Mouse (Mus musculus) cerebellum, adult 11-12 months (tissue): ENCODE results near the gene Grk1.

Experiments
- DNase-seq: peaks from one replicate; pipeline ENCODE4 v3.0.0; 2022

The Grk1 gene

DNA sequence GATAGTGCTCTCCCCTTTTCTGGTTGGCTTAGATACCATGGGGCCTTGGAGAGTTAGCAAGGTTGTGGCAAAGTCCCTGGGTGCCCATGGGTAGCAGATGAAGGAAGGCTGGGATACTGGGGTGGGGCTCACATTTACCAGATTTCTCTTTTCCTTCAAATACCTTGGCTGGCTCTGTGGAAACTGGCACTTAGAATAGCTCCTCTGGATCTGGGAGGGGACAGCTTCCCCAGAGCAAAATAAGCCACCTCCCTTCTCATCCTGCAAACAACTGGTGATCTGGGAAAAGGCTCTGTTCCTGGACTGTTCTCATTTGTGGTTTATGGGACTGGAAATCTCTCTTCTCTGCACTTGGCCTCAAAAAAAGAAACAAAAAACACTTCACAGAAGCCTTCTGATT is 26.0 kb downstream of the Grk1 start:
- no peak for DNase-seq

DNA sequence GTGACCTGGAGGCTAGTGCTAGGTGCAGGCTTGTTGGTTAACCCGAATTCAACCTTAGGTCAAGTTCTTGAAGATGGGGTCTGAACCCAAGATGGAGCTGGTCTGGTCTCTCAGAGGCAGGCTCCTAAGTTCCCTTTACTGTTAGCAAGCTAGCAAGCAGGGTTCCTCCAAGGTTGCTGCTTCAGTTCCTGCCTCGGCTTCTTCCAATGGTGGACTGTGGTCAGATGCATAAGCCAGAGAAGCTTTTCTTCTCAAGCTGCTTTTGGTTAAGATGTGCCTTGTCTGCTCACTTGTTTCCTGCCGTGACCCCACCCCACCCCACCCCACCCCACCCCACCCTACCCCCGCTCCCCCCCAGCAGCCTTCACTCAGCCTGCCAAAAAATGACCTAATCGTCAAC is 28.2 kb downstream of the Grk1 start:
- DNase-seq = no peak

DNA sequence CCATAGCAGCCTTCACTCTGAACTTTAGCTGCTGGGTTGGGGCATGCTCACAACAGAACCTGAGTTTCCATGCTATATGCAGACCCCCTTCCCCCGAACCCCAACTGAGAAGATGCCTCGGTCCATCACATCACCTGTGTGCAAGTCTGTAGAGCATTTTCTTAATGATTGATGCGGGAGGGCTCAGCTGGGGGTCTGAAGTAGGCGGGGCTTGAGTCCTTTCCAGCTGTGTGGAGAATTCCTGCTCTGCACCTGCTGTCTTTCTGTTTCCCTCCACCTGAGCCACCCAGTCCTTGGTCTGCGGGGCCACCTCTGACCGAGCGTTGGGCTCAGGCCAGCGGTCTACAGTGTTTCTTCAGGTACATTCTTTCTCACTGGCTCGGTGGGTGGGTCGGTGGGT is 30.0 kb downstream of the Grk1 start, which contains the start of gene Tmem255b:
Gene Tmem255b, plus strand, starts transcription at position 301 of the 400 bp plus-strand sequence.
- no peak for DNase-seq

DNA sequence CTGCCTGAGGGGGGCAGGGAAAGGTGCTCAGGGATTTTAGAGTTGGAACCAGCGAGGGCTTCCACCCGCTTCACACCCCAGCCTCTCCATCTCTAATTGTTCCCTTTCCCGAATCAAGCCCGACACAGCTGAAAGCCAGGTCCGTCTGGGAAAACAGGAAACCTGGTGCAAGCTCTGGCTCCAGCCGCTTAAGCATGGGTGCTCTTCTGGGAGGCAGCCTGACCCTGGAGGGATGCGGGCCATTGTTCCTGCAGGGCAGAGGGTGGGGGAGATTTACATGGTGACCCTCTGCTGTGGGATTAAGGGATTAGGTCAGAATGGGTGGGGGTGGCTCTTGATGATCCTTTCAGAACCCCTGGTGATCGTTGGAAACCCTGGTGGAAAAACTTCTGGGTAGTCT is 31.2 kb downstream of the Grk1 start:
- DNase-seq = no peak

DNA sequence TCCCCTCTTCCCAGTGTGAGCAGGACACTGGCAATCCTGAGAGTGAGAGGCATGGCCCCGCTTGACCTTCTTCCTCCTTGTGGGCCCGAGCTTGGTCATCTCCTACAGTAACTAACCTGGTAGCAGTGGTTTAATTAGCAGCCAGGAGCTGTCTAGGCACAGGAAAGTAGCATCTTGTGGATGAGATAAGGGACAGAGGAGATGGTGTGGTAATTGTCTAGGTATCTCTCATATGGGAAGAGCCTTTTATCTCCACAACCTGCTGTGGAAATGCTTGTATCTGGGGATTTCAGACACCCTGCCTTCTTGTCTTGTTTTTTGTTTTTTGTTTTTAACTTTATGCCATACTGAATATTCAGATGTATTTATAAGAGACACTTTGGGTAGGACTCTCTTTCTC is 32.6 kb downstream of the Grk1 start:
- DNase-seq = no peak

DNA sequence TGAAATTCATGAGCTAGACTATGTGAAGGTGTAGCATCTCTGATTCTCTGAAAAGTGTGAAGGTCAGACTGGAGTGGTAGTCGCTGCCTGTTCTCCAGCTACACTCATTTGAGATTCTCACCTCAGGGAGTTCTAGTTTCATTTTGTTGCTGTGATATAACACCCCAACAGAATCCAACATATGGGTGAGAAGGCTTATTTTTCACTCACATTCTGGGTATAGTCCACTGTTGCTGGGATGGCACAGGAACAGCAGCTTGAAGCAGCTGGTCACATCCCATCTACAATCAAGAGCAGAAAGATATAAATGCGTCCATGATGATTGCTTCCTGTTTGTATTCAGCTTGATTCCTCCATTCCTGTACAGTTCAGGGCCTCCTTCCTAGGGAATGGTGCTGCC is 37.3 kb downstream of the Grk1 start:
- no peak for DNase-seq

DNA sequence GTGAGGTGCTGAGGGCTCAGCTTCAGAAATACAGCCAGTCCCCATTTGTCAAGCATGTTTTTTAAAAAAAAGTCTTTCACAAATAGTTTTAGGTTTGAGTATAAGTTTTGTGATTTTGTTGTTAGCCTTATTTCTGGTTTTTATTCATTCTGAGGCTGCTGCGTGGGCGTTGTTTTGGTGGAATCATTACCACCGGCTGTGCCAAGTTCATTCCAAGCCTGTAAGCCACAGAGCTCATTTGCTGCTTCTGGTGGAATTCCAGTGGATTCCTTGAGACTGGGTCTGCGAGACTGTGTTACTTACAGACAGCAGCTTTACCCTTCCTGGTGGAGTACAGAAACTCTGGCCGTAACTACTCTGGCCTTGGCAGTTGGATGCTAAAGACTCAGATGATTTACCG is 41.6 kb downstream of the Grk1 start:
- no peak for DNase-seq

DNA sequence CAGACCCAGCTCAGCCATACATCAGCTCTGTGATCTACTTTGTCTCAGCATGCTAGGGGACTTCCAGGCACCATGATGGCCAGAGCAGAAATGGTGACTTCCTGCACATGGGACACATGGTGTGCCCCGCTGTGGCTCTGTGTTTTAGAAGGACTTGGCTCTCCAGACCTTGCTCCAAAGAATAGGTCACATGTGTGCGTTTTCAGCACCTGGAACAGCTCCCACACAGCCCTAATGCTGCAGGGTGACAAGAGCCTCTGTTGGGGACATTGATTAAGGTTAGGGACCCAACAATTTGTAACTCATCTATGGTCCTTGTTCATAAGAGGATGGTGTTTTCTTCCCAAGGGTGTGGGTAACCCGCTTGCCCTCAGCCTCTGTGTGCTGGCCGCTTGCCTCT is 43.3 kb downstream of the Grk1 start:
- DNase-seq = no peak

DNA sequence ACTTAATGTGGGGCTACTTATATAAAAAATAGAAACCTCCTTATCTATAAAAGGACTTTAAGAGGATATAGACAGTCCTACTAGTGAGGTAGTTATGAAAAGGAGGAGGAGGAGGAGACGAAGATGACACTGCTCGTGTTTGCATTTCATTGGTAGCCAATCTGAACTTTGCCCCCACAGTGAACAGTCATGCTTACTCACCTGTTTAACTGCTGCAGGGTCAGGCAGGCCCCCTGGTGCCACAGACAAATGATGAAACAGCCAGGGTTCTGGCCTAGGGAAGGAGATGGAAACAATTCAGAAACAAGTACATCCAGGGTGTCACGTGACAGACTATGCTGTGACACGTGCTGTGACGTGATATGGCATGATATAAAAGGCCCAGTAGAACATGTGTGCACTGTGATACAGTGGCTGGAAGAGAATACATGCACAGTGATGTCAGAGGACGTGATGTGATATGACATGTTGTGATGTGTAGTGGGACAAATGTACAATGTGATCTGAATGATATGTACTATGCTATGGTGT is 46.9 kb downstream of the Grk1 start:
- DNase-seq = no peak

DNA sequence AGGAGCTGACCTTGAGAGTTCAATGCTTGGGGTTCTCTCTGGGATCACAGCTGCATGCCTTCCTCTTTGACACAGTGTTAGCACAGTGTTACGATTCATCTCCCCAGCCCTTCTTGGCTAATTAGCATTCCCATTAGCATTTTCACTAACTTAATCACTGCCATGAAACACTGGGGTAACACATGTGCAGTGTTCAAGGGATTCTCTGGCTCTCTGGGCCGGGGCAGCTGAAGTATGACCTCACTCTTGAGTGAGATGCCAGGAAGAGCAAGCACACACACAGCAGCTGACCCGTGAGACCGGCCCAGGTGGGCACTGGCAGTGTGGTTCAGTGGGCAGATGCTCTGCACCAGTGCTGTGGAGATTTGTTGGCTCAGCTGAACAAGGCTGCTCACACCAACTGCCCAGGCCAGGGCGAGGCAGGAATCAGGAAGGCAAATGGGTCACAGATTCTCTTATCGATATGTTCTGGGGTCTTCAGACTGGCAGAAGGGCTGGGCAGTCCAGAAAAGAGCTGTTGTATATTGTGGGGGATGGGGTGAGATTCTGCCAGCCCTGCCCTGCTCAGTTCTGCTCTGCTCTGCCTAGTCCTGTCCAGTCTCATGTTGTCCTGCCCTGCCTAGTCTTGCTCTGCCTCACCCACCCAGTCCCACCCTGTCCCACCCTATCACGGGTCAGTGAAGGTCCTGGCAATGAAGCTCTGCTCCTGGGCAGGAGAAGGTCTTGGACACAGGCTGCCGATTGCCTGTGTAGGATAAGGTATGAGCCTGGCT is 49.6 kb downstream of the Grk1 start:
- no peak for DNase-seq

DNA sequence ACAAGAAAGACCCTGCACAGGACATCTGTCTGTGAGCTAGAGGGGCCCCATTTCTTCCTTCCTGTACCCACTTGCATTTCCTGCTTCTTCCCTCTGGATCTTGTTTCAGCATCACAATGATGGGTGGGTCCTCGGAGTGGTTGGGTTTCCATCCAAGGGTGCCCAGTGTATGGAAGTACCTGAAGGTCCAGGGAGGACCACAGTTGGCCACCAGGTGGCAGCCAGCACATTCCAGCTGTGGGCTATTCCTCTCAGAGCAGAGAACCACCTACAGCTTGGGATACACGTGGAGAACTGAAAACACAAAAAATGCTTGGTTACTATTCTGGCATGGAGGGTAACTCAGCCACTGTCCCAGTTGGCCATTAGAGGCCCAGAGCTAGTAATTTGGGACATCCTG is 50.4 kb downstream of the Grk1 start:
- DNase-seq = no peak

DNA sequence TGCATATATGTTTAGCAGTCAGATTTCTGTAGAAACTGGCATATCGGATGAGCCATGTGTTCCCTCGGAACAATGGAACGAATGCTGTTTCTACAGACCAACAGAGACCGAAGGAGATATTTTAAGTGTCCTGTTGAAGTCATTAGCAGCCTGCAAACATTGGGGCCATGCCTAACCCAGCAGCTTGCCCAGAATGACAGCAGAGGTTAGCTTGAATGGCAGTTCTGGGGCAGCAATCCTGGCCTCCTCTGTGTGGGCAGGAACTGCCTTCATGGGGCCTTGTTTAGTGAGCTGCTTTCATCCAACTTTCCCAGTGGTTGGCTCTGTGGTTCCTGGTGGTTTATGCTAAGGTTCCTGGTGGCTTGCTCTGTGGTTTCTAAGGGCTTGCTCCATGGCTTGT is 54.5 kb downstream of the Grk1 start:
- DNase-seq = no peak

DNA sequence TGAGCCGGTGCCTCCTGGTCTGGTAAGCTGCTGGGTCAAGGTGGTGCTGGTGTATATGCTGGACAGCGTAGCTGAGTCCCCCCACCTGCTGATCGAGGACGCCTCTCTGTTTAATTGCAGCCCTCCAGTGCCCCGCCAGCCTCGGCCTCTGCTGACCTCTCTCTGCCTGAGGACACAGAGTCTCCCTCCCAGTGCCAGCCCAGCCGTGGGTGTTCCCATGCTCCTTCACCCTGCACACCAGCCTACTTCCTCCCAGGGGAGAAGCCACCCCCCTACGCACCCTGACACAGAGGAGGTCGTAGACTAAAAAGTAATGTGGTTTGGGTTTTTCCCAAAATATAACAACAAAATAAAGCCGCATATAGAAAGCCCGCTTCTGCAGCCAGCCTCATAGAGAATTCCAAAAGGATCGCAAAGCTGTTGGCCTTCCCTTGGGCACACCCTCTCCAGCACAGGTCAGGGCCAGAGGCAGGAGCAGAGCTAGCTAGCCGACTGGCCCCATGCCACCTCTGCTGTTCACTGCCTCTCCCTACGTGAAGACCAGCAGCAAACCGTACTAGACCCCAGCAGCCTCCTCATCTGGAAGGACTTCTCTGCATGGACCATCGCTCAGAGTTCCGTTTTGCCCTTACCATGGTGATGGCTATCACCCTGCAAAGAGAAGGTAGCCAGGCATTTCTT is 56.3 kb downstream of the Grk1 start:
- DNase-seq = no peak

DNA sequence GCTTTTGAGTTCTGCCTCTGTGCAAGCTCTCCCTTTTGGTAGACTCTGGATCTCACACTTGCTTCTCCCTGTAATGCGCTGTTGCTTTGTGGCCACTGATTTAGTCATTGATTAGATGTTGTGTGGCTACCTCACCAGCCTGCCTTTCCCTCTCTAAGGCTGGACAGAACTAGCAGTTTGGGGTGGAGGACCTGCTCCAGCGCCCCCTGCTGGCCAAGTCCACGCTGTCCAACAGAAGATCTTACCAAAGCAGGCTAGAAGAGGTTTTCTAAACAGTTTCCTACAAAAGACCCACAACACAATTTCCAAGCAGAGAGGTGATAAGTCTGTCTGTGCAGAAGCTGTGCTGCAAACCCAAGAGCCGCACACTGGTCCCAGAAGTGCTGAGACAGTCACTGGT is 57.0 kb downstream of the Grk1 start:
- DNase-seq = peak; percentile 52

DNA sequence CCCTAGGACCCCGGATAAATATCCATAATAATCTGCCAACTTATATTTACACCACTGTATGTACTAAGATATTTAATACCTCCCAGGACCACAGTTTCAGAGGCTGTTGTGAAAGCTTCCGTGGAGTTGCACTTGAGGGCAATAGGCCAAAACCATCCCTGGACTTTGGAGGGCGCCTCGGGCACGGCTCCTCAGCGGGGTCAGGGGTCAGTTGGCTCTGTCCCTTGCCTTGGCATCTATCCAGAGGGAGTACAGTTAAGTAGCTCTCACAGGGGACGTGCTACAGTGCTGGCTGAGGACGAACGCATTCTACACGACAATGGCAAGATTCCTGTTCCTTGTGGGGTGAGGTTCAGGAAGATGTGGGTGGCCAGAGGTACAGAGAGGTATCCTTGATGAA is 57.5 kb downstream of the Grk1 start:
- DNase-seq = no peak

DNA sequence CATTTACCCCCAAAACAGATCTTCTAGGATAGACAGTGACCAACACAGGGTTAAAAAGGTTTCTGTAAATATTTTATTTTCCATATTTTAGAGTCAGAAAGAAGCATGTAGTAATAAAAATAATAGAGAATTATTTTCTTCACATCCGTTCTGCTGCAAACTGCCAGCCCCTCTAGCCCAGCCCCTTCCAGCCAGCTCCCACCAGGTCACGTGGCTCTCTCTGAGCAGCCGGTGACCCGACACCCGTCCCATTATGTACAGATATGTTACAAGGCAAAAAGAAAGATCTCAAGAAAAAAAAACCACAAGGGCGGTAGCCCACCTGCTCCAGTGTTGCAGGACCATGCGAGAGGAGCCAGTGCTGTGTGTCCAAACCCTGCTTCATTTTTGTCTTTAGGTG is 60.4 kb downstream of the Grk1 start:
- DNase-seq = no peak

DNA sequence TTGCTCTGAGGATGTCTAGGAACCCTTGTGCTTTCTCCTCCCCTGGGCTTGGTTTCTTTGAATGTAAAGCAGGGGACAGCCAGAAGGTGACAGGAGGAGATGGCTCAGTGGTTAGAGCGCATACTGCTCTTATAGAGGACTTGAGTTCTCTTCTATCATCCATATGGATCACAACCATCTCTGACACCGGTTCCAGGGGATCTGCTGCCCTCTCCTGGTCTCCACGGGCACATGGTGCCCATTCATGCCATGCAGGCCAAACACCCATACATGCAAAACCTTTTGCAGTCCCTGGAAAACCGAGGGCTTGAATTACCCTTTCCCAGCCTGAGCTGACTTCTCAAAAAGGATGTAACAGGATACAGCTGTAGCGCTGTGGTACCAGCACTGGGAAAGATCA is 62.1 kb downstream of the Grk1 start:
- no peak for DNase-seq

DNA sequence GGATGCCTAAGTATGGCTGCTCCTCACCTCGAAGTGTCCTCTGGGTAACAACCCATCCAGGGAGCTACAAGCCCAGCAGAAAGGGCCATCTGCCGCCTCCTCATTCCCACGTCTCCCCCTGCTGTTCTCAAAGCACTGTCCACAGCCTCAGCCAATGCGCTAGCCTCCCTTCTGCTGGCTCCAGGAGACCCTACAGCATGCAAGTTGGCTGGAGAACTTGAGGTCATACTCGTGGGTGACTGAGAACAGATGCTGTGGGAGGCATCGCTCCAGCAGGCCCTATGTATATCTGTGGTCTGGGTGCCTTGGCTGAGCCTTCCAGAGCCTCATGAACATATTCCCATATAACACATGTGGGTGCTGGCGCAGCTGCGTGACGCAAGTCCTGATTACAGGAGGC is 63.9 kb downstream of the Grk1 start:
- no peak for DNase-seq

DNA sequence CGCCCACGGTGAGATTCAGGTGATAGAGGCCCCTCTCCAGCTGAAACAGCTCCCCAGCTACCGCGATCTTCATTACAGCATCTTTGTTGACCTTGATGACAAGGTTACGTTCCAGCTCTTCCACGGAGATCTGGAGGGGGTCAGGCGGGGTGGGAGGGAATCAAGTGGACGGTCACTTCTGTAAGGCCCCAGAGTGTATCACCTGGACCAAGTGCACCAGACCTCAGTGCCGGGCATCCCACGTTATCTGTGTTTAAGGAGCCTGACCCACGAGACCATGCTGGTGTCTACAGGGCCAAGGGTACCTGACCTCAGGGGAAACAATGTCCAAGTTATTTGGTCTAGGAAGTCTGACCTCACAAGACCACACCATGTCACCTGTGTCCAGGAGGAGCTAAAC is 66.6 kb downstream of the Grk1 start:
- no peak for DNase-seq
